Mouse (Mus musculus): ENCODE data around the gene Ocm. TPM values are rescaled to one million over a fixed set of nuclear protein-coding genes. Genes with fewer than 3 reads are reported as not detected.

Gene Ocm
- polyA plus RNA-seq, 1 experiment from 2014 or later, result 0.72 TPM

DNA sequence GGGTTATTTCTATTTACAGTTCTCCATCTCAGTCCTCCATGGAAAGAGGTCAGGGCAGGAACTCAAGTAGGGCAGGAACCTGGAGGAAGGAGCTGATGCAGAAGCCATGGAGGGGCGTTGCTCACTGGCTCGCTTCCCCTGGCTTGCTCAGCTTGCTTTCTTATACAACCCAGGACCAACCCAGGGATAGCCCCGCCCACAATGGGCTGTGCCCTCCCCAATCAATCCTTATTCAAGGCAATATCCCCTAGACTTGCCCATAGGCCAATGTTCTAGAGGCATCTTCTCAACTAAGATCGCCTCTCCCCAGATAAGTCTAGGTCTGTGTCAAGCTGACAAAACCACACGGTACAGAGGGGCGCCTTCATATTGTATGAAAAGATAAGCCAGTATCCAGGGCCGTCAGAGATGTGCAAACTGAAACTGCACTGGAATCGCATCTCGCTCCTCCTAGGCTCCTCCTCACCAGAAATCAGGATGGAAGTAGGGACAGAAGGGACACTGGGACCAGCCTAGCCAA is 12.7 kb upstream of the Ocm start:
- no peak overlapping the region for H3K9ac ChIP-seq (replicated peaks; ENCODE audit: low read depth)
- ATAC-seq (no peak), DNase-seq (ENCODE audit: low spot score) (no peak)
- H3K4me1 ChIP-seq (ENCODE audit: insufficient read depth, low read depth, low read length), result no peaks in the 10 kb centered on the region
- H3K27ac ChIP-seq (ENCODE audit: low read length), result no peak overlapping the region
- no peaks in the 10 kb centered on the region for H3K36me3 ChIP-seq (ENCODE audit: insufficient read depth, low read length)
- no peaks in the 10 kb centered on the region for H3K9me3 ChIP-seq (ENCODE audit: low read length)
- WGBS, result 73% methylated on average over 9 of the region's 9 CpGs
- H3K4me3 ChIP-seq (ENCODE audit: low read depth, low read length), result no peak overlapping the region
- no peak for TF ChIP-seq CTCF (IDR thresholded peaks at IDR 0.05)
- TF ChIP-seq EP300 (IDR thresholded peaks at IDR 0.05), result no peak
- no peak overlapping the region for H3K4me2 ChIP-seq (replicated peaks; ENCODE audit: low read depth, low read length)
- no peaks in the 10 kb centered on the region for H3K27me3 ChIP-seq (replicated peaks; ENCODE audit: insufficient read depth, low read length)

DNA sequence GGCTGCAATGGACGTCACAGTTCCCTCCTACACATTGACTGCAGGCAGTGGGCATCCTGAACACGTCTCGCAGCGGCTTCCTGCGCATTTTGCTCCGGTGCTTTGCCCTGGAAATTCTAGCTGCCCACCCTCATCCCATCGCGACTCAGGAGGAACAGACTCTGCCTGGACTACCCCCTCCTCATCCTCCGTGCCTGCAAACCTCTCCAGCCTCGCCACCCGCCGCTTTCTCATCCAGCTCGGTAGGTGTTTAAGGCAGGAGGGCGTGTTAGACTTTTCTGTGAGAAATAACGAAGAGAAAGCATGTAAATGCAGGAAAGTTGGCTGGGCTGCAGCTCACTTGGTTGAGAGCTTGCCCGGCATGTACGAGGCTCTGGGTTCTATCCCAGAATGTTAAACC is 10.5 kb upstream of the Ocm start:
- ATAC-seq (no peak), DNase-seq (ENCODE audit: low spot score) (no peak)
- WGBS, result 49% methylated on average over 17 of the region's 17 CpGs
- no peaks in the 10 kb centered on the region for H3K4me1 ChIP-seq (ENCODE audit: insufficient read depth, low read depth, low read length)
- no peak overlapping the region for H3K27ac ChIP-seq (ENCODE audit: low read length)
- no peak overlapping the region for H3K4me2 ChIP-seq (replicated peaks; ENCODE audit: low read depth, low read length)
- H3K9me3 ChIP-seq (ENCODE audit: low read length), result no peaks in the 10 kb centered on the region
- H3K4me3 ChIP-seq (ENCODE audit: low read depth, low read length), result no peak overlapping the region
- TF ChIP-seq CTCF (IDR thresholded peaks at IDR 0.05) (no peak), EP300 (IDR thresholded peaks at IDR 0.05) (no peak)
- no peaks in the 10 kb centered on the region for H3K36me3 ChIP-seq (ENCODE audit: insufficient read depth, low read length)
- H3K9ac ChIP-seq (replicated peaks; ENCODE audit: low read depth), result no peak overlapping the region
- H3K27me3 ChIP-seq (replicated peaks; ENCODE audit: insufficient read depth, low read length), result no peaks in the 10 kb centered on the region

DNA sequence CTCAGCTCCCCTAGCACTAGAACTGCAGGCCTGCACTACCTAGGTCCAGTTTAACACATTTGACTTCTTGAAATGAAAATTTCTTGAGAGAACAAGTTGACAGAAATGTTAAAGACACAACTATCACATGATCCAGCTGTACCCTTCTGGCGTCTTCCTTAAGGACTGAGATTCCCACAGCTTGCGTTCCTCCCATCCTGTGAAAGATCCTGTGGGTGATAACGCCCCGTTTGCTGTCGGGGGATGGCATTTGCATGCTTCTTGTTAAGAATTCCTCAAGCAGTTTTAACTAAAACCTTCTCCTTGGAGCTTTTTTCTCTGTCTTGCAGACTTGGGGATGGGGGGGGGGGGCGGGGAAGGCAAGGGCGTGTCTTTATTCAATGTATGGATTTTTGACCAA is 8.1 kb upstream of the Ocm start:
- DNase-seq (ENCODE audit: low spot score) (no peak), ATAC-seq (no peak)
- H3K9me3 ChIP-seq (ENCODE audit: low read length), result no peaks in the 10 kb centered on the region
- H3K27me3 ChIP-seq (replicated peaks; ENCODE audit: insufficient read depth, low read length), result no peaks in the 10 kb centered on the region
- no peak overlapping the region for H3K4me2 ChIP-seq (replicated peaks; ENCODE audit: low read depth, low read length)
- H3K4me1 ChIP-seq (ENCODE audit: insufficient read depth, low read depth, low read length), result no peaks in the 10 kb centered on the region
- no peak overlapping the region for H3K27ac ChIP-seq (ENCODE audit: low read length)
- no peak overlapping the region for H3K4me3 ChIP-seq (ENCODE audit: low read depth, low read length)
- H3K36me3 ChIP-seq (ENCODE audit: insufficient read depth, low read length), result no peaks in the 10 kb centered on the region
- no peak overlapping the region for H3K9ac ChIP-seq (replicated peaks; ENCODE audit: low read depth)
- 54% methylated on average over 7 of the region's 7 CpGs for WGBS
- no peak for TF ChIP-seq CTCF (IDR thresholded peaks at IDR 0.05)
- TF ChIP-seq EP300 (IDR thresholded peaks at IDR 0.05), result no peak

DNA sequence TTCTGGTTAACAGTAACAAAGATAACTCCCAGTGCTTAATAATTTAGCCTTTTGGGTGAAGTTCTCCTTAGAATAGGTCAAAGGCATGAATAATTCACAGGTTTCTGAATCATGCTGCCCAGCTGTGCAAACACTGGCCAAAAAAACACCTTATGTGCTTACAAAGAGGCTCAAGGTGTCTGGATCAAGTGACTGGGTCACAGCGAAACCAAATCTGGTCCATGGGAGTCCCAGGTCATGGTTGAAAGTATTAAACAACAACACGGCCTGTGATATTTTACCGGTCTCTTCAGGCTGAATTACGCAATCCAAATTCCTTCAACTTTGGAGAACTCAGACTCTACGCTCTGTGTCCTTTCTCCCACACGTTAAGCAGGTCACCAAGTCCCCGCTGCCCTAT is 6.0 kb upstream of the Ocm start:
- Histone ChIP-seq H3K4me3 (ENCODE audit: low read depth, low read length) (no peak overlapping the region), H3K27me3 (replicated peaks; ENCODE audit: insufficient read depth, low read length) (no peaks in the 10 kb centered on the region), H3K9me3 (ENCODE audit: low read length) (no peaks in the 10 kb centered on the region), H3K9ac (replicated peaks; ENCODE audit: low read depth) (no peak overlapping the region), H3K4me2 (replicated peaks; ENCODE audit: low read depth, low read length) (no peak overlapping the region), H3K27ac (ENCODE audit: low read length) (no peak overlapping the region), H3K4me1 (ENCODE audit: insufficient read depth, low read depth, low read length) (no peaks in the 10 kb centered on the region), H3K36me3 (ENCODE audit: insufficient read depth, low read length) (no peaks in the 10 kb centered on the region)
- DNase-seq (ENCODE audit: low spot score) (peak; percentile 15), ATAC-seq (no peak)
- 51% methylated on average over 7 of the region's 7 CpGs for WGBS
- TF ChIP-seq CTCF (IDR thresholded peaks at IDR 0.05) (no peak), EP300 (IDR thresholded peaks at IDR 0.05) (no peak)

DNA sequence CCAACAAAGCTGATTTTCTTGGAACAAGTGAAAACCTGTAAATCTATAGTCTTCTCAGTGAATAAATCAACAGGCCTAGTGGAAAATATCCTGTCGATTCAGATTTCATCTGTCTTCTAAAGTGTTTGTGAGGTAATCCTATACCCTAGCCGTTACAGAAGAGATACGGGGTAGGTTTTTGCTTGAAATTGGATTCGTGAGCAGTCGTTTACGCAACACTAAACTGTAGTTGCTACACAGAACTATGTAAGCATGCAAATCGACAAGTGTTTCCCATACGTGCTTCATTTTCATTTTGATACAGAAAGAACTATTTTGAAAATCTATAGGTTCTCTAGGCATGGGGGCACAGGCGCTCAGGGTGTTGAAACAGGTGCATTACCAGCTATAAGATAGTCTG is 10.6 kb downstream of the Ocm start:
- H3K4me3 ChIP-seq (ENCODE audit: low read depth, low read length), result no peak overlapping the region
- peaks cover 14% of the 10 kb centered on the region for H3K36me3 ChIP-seq (ENCODE audit: insufficient read depth, low read length)
- no peak overlapping the region for H3K9ac ChIP-seq (replicated peaks; ENCODE audit: low read depth)
- H3K4me1 ChIP-seq (ENCODE audit: insufficient read depth, low read depth, low read length), result no peaks in the 10 kb centered on the region
- H3K27ac ChIP-seq (ENCODE audit: low read length), result no peak overlapping the region
- no peaks in the 10 kb centered on the region for H3K27me3 ChIP-seq (replicated peaks; ENCODE audit: insufficient read depth, low read length)
- DNase-seq (ENCODE audit: low spot score) (no peak), ATAC-seq (no peak)
- no peak overlapping the region for H3K4me2 ChIP-seq (replicated peaks; ENCODE audit: low read depth, low read length)
- no peak for TF ChIP-seq EP300 (IDR thresholded peaks at IDR 0.05)
- TF ChIP-seq CTCF (IDR thresholded peaks at IDR 0.05), result no peak
- no peaks in the 10 kb centered on the region for H3K9me3 ChIP-seq (ENCODE audit: low read length)
- 83% methylated on average over 9 of the region's 9 CpGs for WGBS

DNA sequence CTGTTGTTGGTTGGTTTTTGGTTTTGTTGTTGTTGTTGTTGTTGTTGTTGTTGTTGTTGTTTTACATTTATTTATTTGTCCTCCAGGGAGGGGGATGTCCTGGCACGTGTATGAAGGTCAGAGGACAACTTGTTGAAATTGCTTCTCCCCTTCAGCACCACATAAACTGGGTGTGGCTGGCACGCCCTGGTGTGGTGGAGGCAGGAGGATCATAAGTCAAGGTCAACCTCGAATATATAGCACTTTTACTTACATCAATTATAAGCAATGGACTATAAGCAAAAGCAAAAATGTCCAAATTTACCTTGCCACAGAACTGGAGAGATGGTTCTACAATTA is 11.2 kb downstream of the Ocm start:
- TF ChIP-seq EP300 (IDR thresholded peaks at IDR 0.05), result no peak
- no peak for TF ChIP-seq CTCF (IDR thresholded peaks at IDR 0.05)
- H3K4me1 ChIP-seq (ENCODE audit: insufficient read depth, low read depth, low read length), result no peaks in the 10 kb centered on the region
- 70% methylated on average over 3 of the region's 3 CpGs for WGBS
- H3K4me2 ChIP-seq (replicated peaks; ENCODE audit: low read depth, low read length), result no peak overlapping the region
- H3K9me3 ChIP-seq (ENCODE audit: low read length), result no peaks in the 10 kb centered on the region
- ATAC-seq (no peak), DNase-seq (ENCODE audit: low spot score) (no peak)
- peaks cover 20% of the 10 kb centered on the region for H3K36me3 ChIP-seq (ENCODE audit: insufficient read depth, low read length)
- H3K27ac ChIP-seq (ENCODE audit: low read length), result no peak overlapping the region
- peak overlapping the region; percentile 98; the same call in 1 of the 2 replicates for H3K4me3 ChIP-seq (ENCODE audit: low read depth, low read length)
- no peak overlapping the region for H3K9ac ChIP-seq (replicated peaks; ENCODE audit: low read depth)
- H3K27me3 ChIP-seq (replicated peaks; ENCODE audit: insufficient read depth, low read length), result no peaks in the 10 kb centered on the region

Measured in lung, postnatal 0 days (tissue).